Mouse (Mus musculus): ENCODE measurements around the gene Serpini2. TPM values are rescaled to one million over a fixed set of nuclear protein-coding genes. Genes with fewer than 3 reads are reported as not detected.

The Serpini2 gene
- polyA plus RNA-seq, 1 experiment, result not detected

GRCm38 (mm10) chr3:75297026-75297757 is 27.3 kb upstream of the Serpini2 start:
- WGBS, result 6% methylated on average over 2 of the region's 2 CpGs
- no peak overlapping the region for H3K4me3 ChIP-seq (replicated peaks; ENCODE audit: insufficient read depth, low read depth, low read length)
- H3K27ac ChIP-seq (ENCODE audit: insufficient read depth, low read length), result no peak overlapping the region
- peaks cover 3% of the 10 kb centered on the region; the same call in 1 of the 2 replicates for H3K4me1 ChIP-seq (ENCODE audit: control insufficient read depth, insufficient read depth, low read length)
- no peak for TF ChIP-seq POLR2A (IDR thresholded peaks at IDR 0.05; ENCODE audit: borderline replicate concordance, insufficient read depth, low read length)
- no peak for TF ChIP-seq CTCF (IDR thresholded peaks at IDR 0.05; ENCODE audit: borderline replicate concordance, insufficient read depth, low read depth, low read length)
- peak in 1 of 2 experiments; percentile 6 for DNase-seq
- no peaks in the 10 kb centered on the region for H3K27me3 ChIP-seq (ENCODE audit: control insufficient read depth, insufficient read depth, low read length)

GRCm38 (mm10) chr3:75293243-75293642 is 23.4 kb upstream of the Serpini2 start:
- 83% methylated on average over 2 of the region's 2 CpGs for WGBS

GRCm38 (mm10) chr3:75277455-75277854 is 7.6 kb upstream of the Serpini2 start:
- WGBS, result 87% methylated on average over 4 of the region's 4 CpGs
- H3K27me3 ChIP-seq (ENCODE audit: control insufficient read depth, insufficient read depth, low read length), result no peaks in the 10 kb centered on the region

More at GRCm38 (mm10) chr3:75293243-75293642, 23.4 kb upstream of the Serpini2 start:
- H3K4me3 ChIP-seq (replicated peaks; ENCODE audit: insufficient read depth, low read depth, low read length), result no peak overlapping the region
- no peak for TF ChIP-seq CTCF (IDR thresholded peaks at IDR 0.05; ENCODE audit: borderline replicate concordance, insufficient read depth, low read depth, low read length)
- TF ChIP-seq POLR2A (IDR thresholded peaks at IDR 0.05; ENCODE audit: borderline replicate concordance, insufficient read depth, low read length), result no peak
- H3K4me1 ChIP-seq (ENCODE audit: control insufficient read depth, insufficient read depth, low read length), result peaks cover 3% of the 10 kb centered on the region; the same call in 1 of the 2 replicates
- DNase-seq, result no peak
- H3K27ac ChIP-seq (ENCODE audit: insufficient read depth, low read length), result no peak overlapping the region
- H3K27me3 ChIP-seq (ENCODE audit: control insufficient read depth, insufficient read depth, low read length), result no peaks in the 10 kb centered on the region

GRCm38 (mm10) chr3:75276522-75276921 is 6.6 kb upstream of the Serpini2 start:
- H3K27ac ChIP-seq (ENCODE audit: insufficient read depth, low read length), result no peak overlapping the region
- H3K4me3 ChIP-seq (replicated peaks; ENCODE audit: insufficient read depth, low read depth, low read length), result no peak overlapping the region
- no peak for DNase-seq
- H3K4me1 ChIP-seq (ENCODE audit: control insufficient read depth, insufficient read depth, low read length), result no peaks in the 10 kb centered on the region
- 94% methylated on average over 3 of the region's 3 CpGs for WGBS
- TF ChIP-seq POLR2A (IDR thresholded peaks at IDR 0.05; ENCODE audit: borderline replicate concordance, insufficient read depth, low read length) (no peak), CTCF (IDR thresholded peaks at IDR 0.05; ENCODE audit: borderline replicate concordance, insufficient read depth, low read depth, low read length) (no peak)
- no peaks in the 10 kb centered on the region for H3K27me3 ChIP-seq (ENCODE audit: control insufficient read depth, insufficient read depth, low read length)

More at GRCm38 (mm10) chr3:75277455-75277854, 7.6 kb upstream of the Serpini2 start:
- no peaks in the 10 kb centered on the region for H3K4me1 ChIP-seq (ENCODE audit: control insufficient read depth, insufficient read depth, low read length)
- no peak overlapping the region for H3K27ac ChIP-seq (ENCODE audit: insufficient read depth, low read length)
- no peak overlapping the region for H3K4me3 ChIP-seq (replicated peaks; ENCODE audit: insufficient read depth, low read depth, low read length)
- no peak for DNase-seq
- TF ChIP-seq POLR2A (IDR thresholded peaks at IDR 0.05; ENCODE audit: borderline replicate concordance, insufficient read depth, low read length) (no peak), CTCF (IDR thresholded peaks at IDR 0.05; ENCODE audit: borderline replicate concordance, insufficient read depth, low read depth, low read length) (no peak)

- DNase-seq, result no peak
- TF ChIP-seq CTCF (IDR thresholded peaks at IDR 0.05; ENCODE audit: borderline replicate concordance, insufficient read depth, low read depth, low read length), result no peak
- TF ChIP-seq POLR2A (IDR thresholded peaks at IDR 0.05; ENCODE audit: borderline replicate concordance, insufficient read depth, low read length), result no peak
Measured at GRCm38 (mm10) chr3:75275127-75275526, 5.2 kb upstream of the Serpini2 start.

GRCm38 (mm10) chr3:75259356-75259755 is 10.5 kb downstream of the Serpini2 start:
- Histone ChIP-seq H3K4me3 (replicated peaks; ENCODE audit: insufficient read depth, low read depth, low read length) (no peak overlapping the region), H3K27me3 (ENCODE audit: control insufficient read depth, insufficient read depth, low read length) (no peaks in the 10 kb centered on the region), H3K27ac (ENCODE audit: insufficient read depth, low read length) (no peak overlapping the region), H3K4me1 (ENCODE audit: control insufficient read depth, insufficient read depth, low read length) (no peaks in the 10 kb centered on the region)
- TF ChIP-seq POLR2A (IDR thresholded peaks at IDR 0.05; ENCODE audit: borderline replicate concordance, insufficient read depth, low read length), result no peak
- DNase-seq, result no peak

More at GRCm38 (mm10) chr3:75275127-75275526, 5.2 kb upstream of the Serpini2 start:
- H3K27me3 ChIP-seq (ENCODE audit: control insufficient read depth, insufficient read depth, low read length), result no peaks in the 10 kb centered on the region
- no peak overlapping the region for H3K4me3 ChIP-seq (replicated peaks; ENCODE audit: insufficient read depth, low read depth, low read length)
- no peak overlapping the region for H3K27ac ChIP-seq (ENCODE audit: insufficient read depth, low read length)
- H3K4me1 ChIP-seq (ENCODE audit: control insufficient read depth, insufficient read depth, low read length), result no peaks in the 10 kb centered on the region

GRCm38 (mm10) chr3:75219694-75220093 is 50.2 kb downstream of the Serpini2 start:
- TF ChIP-seq POLR2A (IDR thresholded peaks at IDR 0.05; ENCODE audit: borderline replicate concordance, insufficient read depth, low read length) (no peak), CTCF (IDR thresholded peaks at IDR 0.05; ENCODE audit: borderline replicate concordance, insufficient read depth, low read depth, low read length) (no peak)
- 77% methylated on average over 3 of the region's 3 CpGs for WGBS

GRCm38 (mm10) chr3:75219211-75219610 is 50.7 kb downstream of the Serpini2 start:
- peak; percentile 66 for TF ChIP-seq CTCF (IDR thresholded peaks at IDR 0.05; ENCODE audit: borderline replicate concordance, insufficient read depth, low read depth, low read length)
- no peak for TF ChIP-seq POLR2A (IDR thresholded peaks at IDR 0.05; ENCODE audit: borderline replicate concordance, insufficient read depth, low read length)
- DNase-seq, result peak; percentile 18 to 37
- Histone ChIP-seq H3K4me3 (replicated peaks; ENCODE audit: insufficient read depth, low read depth, low read length) (no peak overlapping the region), H3K4me1 (ENCODE audit: control insufficient read depth, insufficient read depth, low read length) (no peaks in the 10 kb centered on the region), H3K27ac (ENCODE audit: insufficient read depth, low read length) (no peak overlapping the region), H3K27me3 (ENCODE audit: control insufficient read depth, insufficient read depth, low read length) (no peaks in the 10 kb centered on the region)
- 7% methylated on average over 1 of the region's 1 CpGs for WGBS

More at GRCm38 (mm10) chr3:75219694-75220093, 50.2 kb downstream of the Serpini2 start:
- H3K4me3 ChIP-seq (replicated peaks; ENCODE audit: insufficient read depth, low read depth, low read length), result no peak overlapping the region
- H3K27ac ChIP-seq (ENCODE audit: insufficient read depth, low read length), result no peak overlapping the region
- no peak for DNase-seq
- H3K4me1 ChIP-seq (ENCODE audit: control insufficient read depth, insufficient read depth, low read length), result no peaks in the 10 kb centered on the region
- H3K27me3 ChIP-seq (ENCODE audit: control insufficient read depth, insufficient read depth, low read length), result no peaks in the 10 kb centered on the region
